Mouse (Mus musculus) hindbrain, embryonic 13.5 days (tissue): ENCODE measurements at regions not wholly inside any gene's neighbourhood (a gene's known extent, or its start where the extent isn't known, plus 50 kb on each side); places are given as distances from the start of the nearest gene placed in this dataset.

Experiments used
- ATAC-seq: fragments of 200-750 bp; cut with Nextera tagmentation; 2 replicates; pipeline ENCODE4 v1.8.0; 2017; ENCODE audit warnings: moderate TSS enrichment; ENCODE audit not compliant: low FRiP score
- H3K27ac ChIP-seq: fragments of 300-500 bp; sonication (generic); 2 replicates; pipeline ENCODE4 v1.5.1; 2015; ENCODE audit warnings: inconsistent platforms, mild to moderate bottlenecking, moderate library complexity
- H3K27me3 ChIP-seq: fragments of 300-500 bp; sonication (generic); 2 replicates; pipeline ENCODE4 v1.6.1; 2015; ENCODE audit warnings: mild to moderate bottlenecking, inconsistent platforms
- H3K36me3 ChIP-seq: fragments of 300-500 bp; sonication (generic); 2 replicates; pipeline ENCODE4 v1.6.1; 2015; ENCODE audit warnings: mild to moderate bottlenecking, inconsistent platforms
- H3K4me1 ChIP-seq: fragments of 300-500 bp; sonication (generic); replicated peaks from 2 replicates; pipeline ENCODE4 v1.6.1; 2015; ENCODE audit warnings: inconsistent platforms
- H3K4me2 ChIP-seq: fragments of 300-500 bp; sonication (generic); 2 replicates; pipeline ENCODE4 v1.6.1; 2015; ENCODE audit warnings: inconsistent platforms, mild to moderate bottlenecking, moderate library complexity
- H3K4me3 ChIP-seq: fragments of 300-500 bp; sonication (generic); 2 replicates; pipeline ENCODE4 v1.5.1; 2015; ENCODE audit warnings: mild to moderate bottlenecking, inconsistent platforms
- H3K9ac ChIP-seq: fragments of 300-500 bp; sonication (generic); 2 replicates; pipeline ENCODE4 v1.6.1; 2015; ENCODE audit warnings: mild to moderate bottlenecking, inconsistent platforms
- H3K9me3 ChIP-seq: fragments of 300-500 bp; sonication (generic); 2 replicates; pipeline ENCODE4 v1.6.1; 2016; ENCODE audit warnings: inconsistent platforms
- WGBS: fragments of 180-500 bp; shearing (Covaris S2); methylation state at CpG from one replicate; pipeline ENCODE4 v1.1.7; 2015; 5-methylcytosine and 5-hydroxymethylcytosine counted together

DNA sequence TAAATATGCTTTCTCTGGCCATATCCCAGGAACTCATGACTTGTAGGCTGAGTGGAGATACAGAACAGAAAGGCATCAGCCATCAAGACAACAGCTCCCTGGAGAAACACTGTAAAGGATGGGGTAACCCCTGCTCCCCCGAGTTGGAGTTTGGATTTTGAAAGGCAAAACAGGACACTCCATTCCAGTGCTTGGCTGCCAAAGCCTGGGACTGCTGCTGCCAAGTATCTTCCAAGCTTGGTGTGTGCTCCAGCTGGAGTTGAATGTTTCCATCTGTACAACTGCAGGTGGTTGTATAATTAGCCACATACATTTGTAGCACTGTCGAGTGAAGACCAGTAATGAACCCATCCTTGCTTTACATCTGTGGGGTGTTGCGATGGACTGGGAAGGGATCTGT lies 62.1 kb downstream of the 4933412E24Rik start:
- whole genome bisulfite sequencing: 74% methylated on average over 3 of the region's 3 CpGs
- no peaks in the 10 kb centered on the region for H3K4me1 ChIP-seq
- H3K4me2 ChIP-seq: no peak overlapping the region
- H3K27ac ChIP-seq: no peak overlapping the region
- no peaks in the 10 kb centered on the region for H3K36me3 ChIP-seq
- H3K4me3 ChIP-seq: no peak overlapping the region
- no peaks in the 10 kb centered on the region for H3K27me3 ChIP-seq
- H3K9me3 ChIP-seq: no peaks in the 10 kb centered on the region
- H3K9ac ChIP-seq: no peak overlapping the region
- ATAC-seq: no peak

GRCm38 (mm10) chr15:59953857-59954256 lies 62.6 kb downstream of the 4933412E24Rik start:
- Histone ChIP-seq H3K4me3 (no peak overlapping the region), H3K27ac (no peak overlapping the region), H3K27me3 (no peaks in the 10 kb centered on the region), H3K4me2 (no peak overlapping the region), H3K36me3 (no peaks in the 10 kb centered on the region), H3K4me1 (no peaks in the 10 kb centered on the region), H3K9ac (no peak overlapping the region), H3K9me3 (no peaks in the 10 kb centered on the region)
- WGBS: 86% methylated on average over 4 of the region's 4 CpGs
- ATAC-seq: no peak

- no peak overlapping the region for H3K4me3 ChIP-seq
- H3K4me2 ChIP-seq: no peak overlapping the region
- H3K27ac ChIP-seq: no peak overlapping the region
- H3K27me3 ChIP-seq: no peaks in the 10 kb centered on the region
- H3K4me1 ChIP-seq: no peaks in the 10 kb centered on the region
- ATAC-seq: no peak
- 86% methylated on average over 3 of the region's 3 CpGs for WGBS
- H3K36me3 ChIP-seq: no peaks in the 10 kb centered on the region
- H3K9me3 ChIP-seq: no peaks in the 10 kb centered on the region
- H3K9ac ChIP-seq: no peak overlapping the region
Observed at GRCm38 (mm10) chr15:59950617-59951216, 65.7 kb downstream of the 4933412E24Rik start.

DNA sequence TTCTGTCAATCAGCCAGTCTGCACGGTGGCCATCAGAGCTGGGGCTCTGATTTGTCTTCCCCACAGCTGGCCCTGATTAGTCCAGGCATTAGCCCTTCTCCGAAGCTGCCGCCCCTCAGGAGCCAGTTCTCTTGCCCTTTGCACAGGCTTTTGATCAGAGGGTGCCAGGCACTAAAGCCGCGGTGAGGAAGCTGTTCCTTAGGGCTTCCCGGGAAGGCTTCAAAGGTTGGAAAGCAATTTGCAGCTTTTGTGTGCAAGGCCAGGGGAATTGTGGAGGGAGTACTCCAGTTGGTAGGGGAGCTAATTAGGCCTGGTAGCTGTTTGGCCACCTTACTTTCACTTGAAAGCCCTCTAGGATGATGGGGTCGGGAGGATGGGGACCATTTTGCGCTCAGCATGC lies 71.2 kb downstream of the 4933412E24Rik start:
- Histone ChIP-seq H3K36me3 (no peaks in the 10 kb centered on the region), H3K4me1 (0 out of 2 replicates have a peak, but pooled peaks cover 6% of the 10 kb centered on the region), H3K9ac (no peak overlapping the region), H3K27me3 (no peaks in the 10 kb centered on the region), H3K4me3 (no peak overlapping the region), H3K27ac (no peak overlapping the region), H3K9me3 (no peaks in the 10 kb centered on the region; the same call in 1 of the 2 replicates), H3K4me2 (no peak overlapping the region)
- no peak for ATAC-seq
- WGBS: 12% methylated on average over 8 of the region's 8 CpGs

DNA sequence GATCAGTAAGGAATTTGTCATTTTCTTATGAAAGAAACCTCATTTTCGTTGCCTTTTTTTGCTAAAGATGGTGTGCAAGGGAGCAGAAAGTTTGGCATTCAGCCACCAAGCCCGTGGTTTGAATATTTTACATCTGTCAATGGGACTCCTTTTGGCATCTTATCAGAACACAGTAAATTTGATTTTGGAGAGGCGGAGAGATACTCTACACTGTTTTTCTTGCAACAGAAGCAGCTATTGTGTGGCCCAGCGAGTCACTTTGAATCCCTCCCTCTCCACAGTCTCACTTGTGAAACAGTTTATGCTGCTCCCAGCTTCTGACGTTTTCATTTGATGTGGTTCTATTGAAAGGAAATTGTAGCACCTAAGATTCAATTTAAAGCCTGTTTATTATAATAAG lies 79.9 kb downstream of the 4933412E24Rik start:
- no peaks in the 10 kb centered on the region; the same call in 1 of the 2 replicates for H3K9me3 ChIP-seq
- H3K4me3 ChIP-seq: no peak overlapping the region
- 0 out of 2 replicates have a peak, but pooled peaks cover 6% of the 10 kb centered on the region for H3K4me1 ChIP-seq
- H3K27ac ChIP-seq: no peak overlapping the region
- no peaks in the 10 kb centered on the region for H3K36me3 ChIP-seq
- H3K27me3 ChIP-seq: no peaks in the 10 kb centered on the region
- WGBS: 41% methylated on average over 5 of the region's 5 CpGs
- no peak overlapping the region for H3K9ac ChIP-seq
- no peak for ATAC-seq
- H3K4me2 ChIP-seq: no peak overlapping the region

DNA sequence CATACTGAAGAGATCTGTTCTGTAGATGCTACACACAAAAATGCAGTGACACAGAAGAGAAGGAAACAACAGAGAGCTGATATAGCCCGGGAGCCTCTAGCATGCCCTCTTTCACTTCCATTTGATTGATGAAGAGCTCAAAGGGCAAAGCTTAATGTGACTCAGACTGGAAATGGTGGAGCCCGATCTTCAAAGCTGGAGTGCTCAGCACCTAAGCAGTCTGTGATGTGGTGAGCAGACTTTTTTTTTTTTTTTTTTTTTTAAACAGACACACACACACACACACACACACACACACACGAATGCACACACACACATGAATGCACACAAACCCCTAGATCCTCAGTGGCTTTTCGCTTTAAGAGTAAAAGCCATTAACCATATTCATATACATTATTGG lies 102.6 kb downstream of the 4933412E24Rik start:
- Histone ChIP-seq H3K27ac (no peak overlapping the region), H3K9me3 (no peaks in the 10 kb centered on the region), H3K4me1 (no peaks in the 10 kb centered on the region), H3K27me3 (no peaks in the 10 kb centered on the region), H3K9ac (no peak overlapping the region), H3K36me3 (no peaks in the 10 kb centered on the region), H3K4me2 (no peak overlapping the region), H3K4me3 (no peak overlapping the region)
- 64% methylated on average over 4 of the region's 4 CpGs for WGBS
- no peak for ATAC-seq

GRCm38 (mm10) chr15:59908300-59908699 lies 108.1 kb downstream of the 4933412E24Rik start:
- H3K4me2 ChIP-seq: no peak overlapping the region
- no peak for ATAC-seq
- no peak overlapping the region for H3K9ac ChIP-seq
- H3K4me3 ChIP-seq: no peak overlapping the region
- H3K9me3 ChIP-seq: no peaks in the 10 kb centered on the region
- 92% methylated on average over 2 of the region's 2 CpGs for WGBS
- no peak overlapping the region for H3K27ac ChIP-seq
- no peaks in the 10 kb centered on the region for H3K27me3 ChIP-seq
- no peaks in the 10 kb centered on the region for H3K4me1 ChIP-seq
- no peaks in the 10 kb centered on the region for H3K36me3 ChIP-seq

DNA sequence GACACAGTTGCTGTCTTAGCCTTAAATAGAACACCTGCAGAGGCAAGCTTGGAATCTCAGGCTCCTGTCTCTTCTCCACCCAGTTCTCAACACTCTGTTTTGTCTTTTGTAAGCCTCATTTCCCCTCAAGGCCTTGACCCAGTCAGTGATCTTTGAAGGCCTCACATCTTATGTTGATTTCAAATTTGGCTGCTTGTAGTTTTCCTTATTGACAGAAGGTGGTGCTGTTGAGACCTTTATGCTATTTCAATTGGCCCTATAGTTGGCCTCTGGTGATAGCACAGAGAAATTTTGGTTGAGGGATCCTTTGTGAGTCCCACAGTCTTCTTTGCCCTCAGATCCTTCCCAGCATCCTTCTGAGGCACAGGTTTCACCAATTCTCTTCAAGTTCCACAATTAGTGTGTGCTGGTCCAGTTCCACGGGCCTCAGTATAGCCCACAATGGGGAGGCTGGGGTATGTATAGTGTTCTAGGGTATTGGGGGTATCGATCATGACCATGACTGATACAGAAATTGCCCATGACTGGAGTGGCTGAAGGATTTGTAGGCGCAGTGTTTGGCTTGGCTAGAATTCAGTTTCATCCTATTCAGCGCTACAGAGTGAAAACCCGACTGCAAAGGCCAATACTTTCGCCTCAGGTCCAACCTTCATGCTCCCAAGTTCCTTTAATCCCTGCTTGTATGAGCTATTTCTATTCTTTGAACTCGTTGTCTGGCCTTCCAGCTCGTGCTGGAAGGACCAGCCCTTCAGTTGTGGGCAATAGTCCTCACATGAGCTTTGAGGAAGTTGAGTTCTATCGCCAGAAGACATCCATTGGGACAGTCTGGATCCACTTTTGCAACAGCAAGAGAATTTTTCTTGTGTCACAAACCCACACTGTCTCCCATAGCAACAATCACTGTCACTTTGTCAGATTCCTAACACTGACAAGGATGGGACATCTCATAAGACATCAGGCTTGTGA lies 110.3 kb downstream of the 4933412E24Rik start:
- no peaks in the 10 kb centered on the region for H3K36me3 ChIP-seq
- H3K4me3 ChIP-seq: no peak overlapping the region
- 83% methylated on average over 9 of the region's 9 CpGs for WGBS
- H3K27me3 ChIP-seq: no peaks in the 10 kb centered on the region
- H3K4me2 ChIP-seq: no peak overlapping the region
- H3K27ac ChIP-seq: no peak overlapping the region
- ATAC-seq: no peak
- H3K4me1 ChIP-seq: no peaks in the 10 kb centered on the region
- H3K9ac ChIP-seq: no peak overlapping the region
- no peaks in the 10 kb centered on the region for H3K9me3 ChIP-seq

- no peak overlapping the region for H3K4me2 ChIP-seq
- no peak overlapping the region for H3K27ac ChIP-seq
- H3K9me3 ChIP-seq: no peaks in the 10 kb centered on the region
- no peak overlapping the region for H3K4me3 ChIP-seq
- no peak overlapping the region for H3K9ac ChIP-seq
- H3K4me1 ChIP-seq: no peaks in the 10 kb centered on the region
- ATAC-seq: no peak
- no peaks in the 10 kb centered on the region for H3K27me3 ChIP-seq
- WGBS: 73% methylated on average over 5 of the region's 5 CpGs
- H3K36me3 ChIP-seq: no peaks in the 10 kb centered on the region
Observed at GRCm38 (mm10) chr15:59904741-59905140, 111.7 kb downstream of the 4933412E24Rik start.

DNA sequence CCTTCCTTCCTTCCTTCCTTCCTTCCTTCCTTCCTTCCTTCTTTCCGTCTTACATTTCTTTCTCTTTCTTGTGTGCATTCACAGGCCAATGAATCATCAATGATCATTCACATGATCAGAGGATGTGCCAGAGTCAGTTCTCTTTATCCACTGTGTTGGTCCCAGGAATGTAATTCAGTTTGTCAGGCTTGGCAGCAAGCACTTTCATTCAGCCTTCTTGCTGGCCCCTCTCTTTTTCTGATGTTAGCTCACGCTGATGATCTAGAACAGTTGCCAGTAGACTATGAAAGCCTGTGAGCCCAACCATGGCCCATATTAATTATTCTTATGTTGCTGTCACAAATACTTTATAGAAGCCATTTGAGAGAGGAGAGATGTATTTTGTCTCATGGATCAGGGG lies 127.4 kb downstream of the 4933412E24Rik start:
- WGBS: 90% methylated on average over 2 of the region's 2 CpGs

DNA sequence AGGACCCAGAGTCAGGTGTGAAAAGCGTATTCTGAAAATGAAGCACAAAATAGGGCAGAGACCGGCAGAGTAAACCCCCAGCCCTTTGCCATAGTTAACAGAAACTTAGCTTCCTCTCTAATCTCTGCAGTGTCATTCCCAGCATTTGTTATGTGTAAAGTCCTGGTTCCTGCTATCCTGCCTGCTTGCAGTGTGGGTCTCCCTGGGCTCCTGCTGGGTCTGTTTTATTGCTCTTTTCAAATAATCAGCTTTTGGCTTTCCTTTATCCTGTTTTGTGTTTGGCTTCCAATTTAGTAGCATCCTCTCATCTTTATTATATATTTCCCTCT lies 128.3 kb downstream of the 4933412E24Rik start:
- 42% methylated on average over 2 of the region's 2 CpGs for WGBS

More for the DNA sequence above, 127.4 kb downstream of the 4933412E24Rik start:
- H3K27ac ChIP-seq: no peak overlapping the region
- ATAC-seq: no peak
- H3K36me3 ChIP-seq: no peaks in the 10 kb centered on the region
- H3K4me1 ChIP-seq: no peaks in the 10 kb centered on the region
- no peak overlapping the region for H3K4me2 ChIP-seq
- no peaks in the 10 kb centered on the region for H3K27me3 ChIP-seq
- H3K4me3 ChIP-seq: no peak overlapping the region
- no peaks in the 10 kb centered on the region for H3K9me3 ChIP-seq
- no peak overlapping the region for H3K9ac ChIP-seq

GRCm38 (mm10) chr15:59887381-59888130 lies 128.9 kb downstream of the 4933412E24Rik start:
- H3K4me1 ChIP-seq: no peaks in the 10 kb centered on the region
- H3K4me3 ChIP-seq: no peak overlapping the region
- no peak overlapping the region for H3K27ac ChIP-seq
- 50% methylated on average over 5 of the region's 5 CpGs for WGBS
- H3K9ac ChIP-seq: 0 out of 2 replicates have a peak overlapping the region, but pooled peaks have one; percentile 25
- H3K27me3 ChIP-seq: no peaks in the 10 kb centered on the region
- H3K9me3 ChIP-seq: no peaks in the 10 kb centered on the region
- H3K36me3 ChIP-seq: no peaks in the 10 kb centered on the region
- H3K4me2 ChIP-seq: no peak overlapping the region
- ATAC-seq: no peak

More for the DNA sequence above, 128.3 kb downstream of the 4933412E24Rik start:
- H3K9ac ChIP-seq: 0 out of 2 replicates have a peak overlapping the region, but pooled peaks have one; percentile 25
- no peak overlapping the region for H3K4me3 ChIP-seq
- no peaks in the 10 kb centered on the region for H3K4me1 ChIP-seq
- H3K36me3 ChIP-seq: no peaks in the 10 kb centered on the region
- H3K9me3 ChIP-seq: no peaks in the 10 kb centered on the region
- ATAC-seq: no peak
- no peak overlapping the region for H3K27ac ChIP-seq
- no peaks in the 10 kb centered on the region for H3K27me3 ChIP-seq
- H3K4me2 ChIP-seq: no peak overlapping the region
